Mouse (Mus musculus): ENCODE results near the gene Lmod1.

Gene Lmod1

DNA sequence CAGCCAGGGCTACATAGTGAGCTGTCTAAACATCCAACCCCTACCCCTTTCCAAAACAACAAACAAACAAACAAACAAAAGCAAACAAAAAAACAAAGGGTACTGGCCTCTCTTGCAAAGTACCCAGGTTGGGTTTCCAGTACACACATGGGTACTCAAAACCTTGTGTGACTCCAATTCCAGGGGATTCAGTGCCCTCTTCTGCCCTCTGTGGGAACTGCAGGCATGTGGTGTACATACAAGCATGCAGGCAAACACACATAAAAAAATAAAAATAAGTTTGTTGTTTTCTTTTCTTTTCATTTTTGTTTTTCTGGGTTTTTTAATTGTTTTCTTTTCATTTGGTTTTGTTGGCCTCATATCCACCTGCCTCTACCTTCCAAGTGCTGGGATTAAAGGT, 37.5 kb downstream of the Lmod1 start:
- CTCF ChIA-PET: no interaction called here

DNA sequence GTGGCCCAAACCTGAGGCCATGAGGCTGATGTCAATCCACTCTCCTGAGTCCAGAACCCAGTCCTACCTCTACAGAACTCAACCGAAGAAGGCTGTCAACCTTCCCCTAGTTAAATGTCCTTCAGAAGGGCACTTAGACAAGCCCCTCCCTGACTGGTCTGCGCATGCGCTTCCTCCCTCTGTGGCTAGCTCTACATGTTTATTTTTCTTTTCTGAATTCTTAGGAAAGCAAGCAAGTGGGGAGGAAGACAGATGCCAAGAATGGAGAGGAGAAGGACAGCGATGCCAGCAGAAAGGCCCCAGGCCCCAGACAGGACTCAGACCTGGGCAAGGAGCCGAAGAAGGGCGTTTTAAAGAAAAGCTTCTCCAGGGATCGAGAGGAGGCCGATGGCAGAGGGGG, 38.8 kb downstream of the Lmod1 start:
- CTCF ChIA-PET: no interaction called here

DNA sequence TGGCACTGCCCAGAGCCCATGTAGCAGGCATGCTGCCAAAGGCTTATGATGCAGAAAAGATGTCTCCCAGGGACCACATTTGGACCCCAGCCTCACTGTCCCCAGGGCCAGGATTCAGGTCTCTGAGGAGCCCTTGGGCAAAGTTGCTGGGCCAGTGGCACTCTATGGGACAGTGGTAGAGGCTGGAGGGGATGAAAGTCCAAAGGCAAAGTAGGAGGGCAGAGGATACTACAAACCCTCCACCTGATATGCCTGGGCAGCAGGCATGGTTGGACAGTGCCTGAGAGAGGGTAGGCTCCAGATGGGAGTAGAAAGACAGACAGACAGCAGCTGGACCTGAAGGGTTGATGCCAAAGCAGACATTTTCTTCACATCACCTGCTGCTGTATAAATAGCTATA, 41.8 kb downstream of the Lmod1 start:
- CTCF ChIA-PET: no interaction called here

DNA sequence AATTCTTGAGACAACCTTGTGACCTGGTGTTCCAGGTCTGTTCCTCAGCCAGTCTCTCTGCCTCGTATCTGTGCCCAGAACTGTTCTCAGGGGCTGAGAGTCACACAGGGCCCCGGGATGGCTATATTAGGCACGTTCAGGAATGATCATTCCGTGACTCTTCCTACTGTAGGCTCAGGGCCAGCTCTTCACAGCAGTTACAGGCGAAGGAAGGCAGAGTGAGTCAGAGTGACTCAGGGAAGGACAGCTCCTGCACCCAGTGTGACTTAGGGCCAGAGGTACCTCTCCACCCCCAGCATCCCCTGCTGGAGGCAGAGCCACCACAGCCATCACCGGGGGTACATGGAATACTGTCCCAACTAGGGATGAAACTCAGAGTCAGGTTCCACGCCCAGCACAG, 42.4 kb downstream of the Lmod1 start:
- CTCF ChIA-PET: no interaction called here

DNA sequence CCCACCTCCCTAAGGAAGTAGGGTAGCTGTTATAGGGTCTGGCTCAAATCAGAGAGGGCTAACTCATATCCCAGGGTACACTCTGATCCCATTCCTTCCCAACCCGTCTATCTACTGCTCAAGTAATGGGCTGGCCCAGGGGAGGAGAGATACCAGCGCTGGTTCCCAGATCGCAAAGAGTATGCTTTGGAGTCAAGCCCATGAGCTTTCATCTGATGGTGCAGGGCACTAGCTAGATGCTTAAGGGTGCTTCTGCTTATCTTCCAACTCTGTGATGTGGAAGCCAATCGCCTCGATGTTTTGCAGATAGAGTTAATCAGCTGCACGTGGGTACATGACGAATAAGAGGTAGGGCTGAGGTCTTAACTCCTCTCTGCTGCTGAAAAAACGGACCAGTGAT, 43.0 kb downstream of the Lmod1 start:
- CTCF ChIA-PET: no interaction called here

DNA sequence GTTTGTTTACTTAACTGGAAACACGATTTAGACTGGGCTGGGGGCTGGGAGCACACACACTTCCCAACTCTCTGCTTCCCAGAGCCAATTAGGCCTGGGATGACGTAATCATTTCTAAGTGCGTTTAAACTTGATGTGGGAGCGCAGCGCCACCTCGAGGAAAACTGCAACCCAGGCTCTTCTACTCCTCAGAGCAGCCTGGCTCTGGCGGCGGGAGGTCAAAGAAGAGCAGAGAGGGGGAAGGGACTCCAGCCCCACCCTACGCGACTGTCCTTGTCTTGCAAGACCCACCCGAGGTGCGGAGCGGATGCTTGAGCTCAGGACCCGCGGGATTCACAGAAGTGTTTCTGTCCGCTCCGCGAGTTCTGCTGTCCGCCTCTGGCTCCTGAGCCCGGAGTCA, 43.6 kb downstream of the Lmod1 start:
- CTCF ChIA-PET: no interaction called here

DNA sequence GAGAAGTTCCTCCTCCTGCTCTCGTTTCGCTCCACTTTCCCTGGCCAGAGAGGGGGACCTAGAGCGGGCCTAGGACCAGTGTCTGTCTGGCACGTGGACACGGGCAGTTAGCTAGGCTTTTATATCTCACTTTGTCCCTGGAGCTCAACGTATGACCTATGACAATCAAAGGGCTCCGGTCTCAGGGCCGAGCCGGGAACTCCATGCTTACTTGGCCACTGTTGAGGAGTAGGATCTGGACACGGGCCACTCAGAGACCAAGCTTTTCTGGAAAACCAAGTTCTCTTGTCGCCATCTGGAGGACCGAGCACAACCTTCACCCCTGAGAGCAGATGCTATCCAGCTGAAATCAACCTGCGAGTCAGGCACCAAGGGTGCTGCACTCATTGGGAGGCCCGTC, 44.4 kb downstream of the Lmod1 start:
- CTCF ChIA-PET: no interaction called here

DNA sequence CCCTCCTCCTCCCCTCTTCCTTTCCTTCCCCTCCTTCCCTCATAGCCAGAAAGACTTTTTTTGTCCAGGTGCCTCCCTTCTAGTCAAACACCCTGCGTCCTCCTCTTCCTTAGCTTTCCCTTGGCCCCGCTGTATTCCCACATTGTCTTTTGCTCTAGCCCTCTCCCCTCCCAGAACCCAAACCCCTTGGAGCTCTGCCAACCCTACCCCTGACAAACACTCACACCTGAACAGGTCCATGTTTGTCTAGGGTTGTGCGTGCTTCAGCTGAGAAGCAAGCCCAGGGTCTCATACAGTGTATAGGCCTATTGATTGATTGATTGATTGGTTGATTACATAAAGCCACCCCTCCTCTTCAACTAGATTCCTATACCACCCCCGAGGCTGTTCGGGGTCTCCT, 44.8 kb downstream of the Lmod1 start:
- CTCF ChIA-PET: no interaction called here

DNA sequence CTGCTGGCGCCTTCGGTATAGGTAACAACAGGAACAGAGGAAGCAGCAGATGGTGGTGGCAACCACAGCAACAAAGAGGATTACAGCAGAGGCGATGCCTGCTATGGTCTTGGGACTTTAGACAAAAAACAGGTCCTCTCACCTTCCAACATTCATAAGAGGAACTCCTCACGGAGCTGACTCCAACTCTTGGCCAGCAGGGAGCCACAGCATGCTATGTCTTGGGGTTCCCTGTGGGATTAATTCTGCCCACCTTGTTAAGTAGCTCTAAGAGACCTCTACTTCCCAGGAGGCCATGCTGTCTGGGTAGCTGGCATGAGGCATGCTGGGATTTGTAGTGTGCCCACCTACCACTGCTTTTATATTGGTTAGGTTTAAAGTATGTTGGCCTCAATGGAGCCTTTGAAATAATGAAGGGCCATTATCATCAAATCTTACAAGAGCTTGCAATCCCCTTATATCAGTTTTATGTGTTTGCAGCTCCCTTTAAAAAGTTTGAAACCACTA, 48.6 kb downstream of the Lmod1 start:
- CTCF ChIA-PET: no interaction called here

DNA sequence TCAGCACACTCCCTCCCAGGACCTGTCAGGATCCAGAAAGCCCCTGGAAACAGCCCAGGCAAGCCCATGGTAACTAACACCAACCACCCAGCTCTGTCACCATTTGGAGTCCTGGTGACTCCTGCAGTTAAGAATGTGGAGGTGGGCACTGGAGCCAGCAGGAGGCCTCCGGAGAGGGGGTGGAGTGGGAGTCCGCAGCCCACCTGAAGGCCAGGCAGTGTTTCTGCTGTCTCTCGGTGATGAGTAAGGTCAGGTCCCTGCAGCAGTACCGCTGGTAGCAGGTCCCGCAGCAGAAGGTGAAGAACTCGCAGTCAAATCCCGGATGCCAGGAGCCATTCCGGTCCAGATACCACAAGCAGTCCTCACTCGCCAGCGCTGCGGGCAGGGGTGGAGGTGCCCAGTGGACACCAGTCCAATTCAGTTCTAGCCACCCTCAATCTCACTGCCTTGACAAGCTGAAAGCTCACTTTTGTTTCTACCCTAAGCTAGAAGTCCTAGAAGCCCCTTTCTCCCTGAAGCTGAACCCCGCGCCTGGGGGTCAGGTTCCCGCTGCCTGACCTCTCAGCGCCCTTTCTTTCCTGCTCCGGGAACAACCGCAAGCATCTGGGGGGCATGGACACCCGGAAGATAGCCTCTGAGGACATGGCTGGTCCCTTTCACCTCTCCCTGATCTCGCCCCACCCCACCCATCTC, 49.7 kb downstream of the Lmod1 start:
- CTCF ChIA-PET: interaction anchor here (0.6 kb wide), 1 partner anchor 650 kb away, joined by 3 read pairs; no protein-coding TSS in a partner anchor

DNA sequence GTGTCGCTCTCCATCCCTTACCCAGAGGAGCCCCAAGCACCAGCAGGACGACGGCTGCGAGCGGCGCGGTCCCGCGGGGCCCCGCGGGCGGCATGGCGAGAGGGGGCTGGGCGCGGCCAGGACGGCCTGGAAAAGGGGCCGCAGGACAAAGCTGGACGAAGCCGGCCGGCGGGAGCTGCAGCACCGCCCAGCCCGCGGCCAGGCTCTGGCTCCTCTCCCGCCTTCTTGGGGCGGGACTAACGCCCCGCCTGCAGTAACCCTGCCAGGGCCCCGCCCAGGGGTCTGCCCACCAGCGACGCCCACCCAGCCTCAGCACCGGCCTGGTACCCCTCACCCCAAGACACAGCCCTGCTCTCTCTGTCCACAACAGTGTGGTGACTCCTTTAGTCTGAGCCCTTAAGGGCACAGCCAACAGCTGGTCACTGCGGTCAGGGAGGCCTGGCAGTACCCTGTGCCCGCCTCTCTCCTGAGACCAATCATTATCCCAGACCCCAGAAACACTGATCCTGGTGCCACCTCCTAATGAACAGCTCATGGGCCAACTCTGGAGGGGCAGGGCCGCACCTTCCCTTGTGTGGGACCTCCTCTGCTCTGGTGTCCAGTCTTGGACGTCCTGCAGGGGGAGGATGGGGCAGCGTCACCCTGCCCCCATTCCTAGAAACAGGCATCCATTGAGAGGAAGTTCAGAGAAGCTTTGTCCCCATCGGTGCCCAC, 50.4 kb downstream of the Lmod1 start, which contains the start of gene Shisa4:
Gene Shisa4 (minus strand): TSS at position 370 of the 714 bp plus-strand sequence.
- CTCF ChIA-PET: interaction anchor here (0.6 kb wide), 1 partner anchor 1103 kb away, joined by 4 read pairs; no protein-coding TSS in a partner anchor

DNA sequence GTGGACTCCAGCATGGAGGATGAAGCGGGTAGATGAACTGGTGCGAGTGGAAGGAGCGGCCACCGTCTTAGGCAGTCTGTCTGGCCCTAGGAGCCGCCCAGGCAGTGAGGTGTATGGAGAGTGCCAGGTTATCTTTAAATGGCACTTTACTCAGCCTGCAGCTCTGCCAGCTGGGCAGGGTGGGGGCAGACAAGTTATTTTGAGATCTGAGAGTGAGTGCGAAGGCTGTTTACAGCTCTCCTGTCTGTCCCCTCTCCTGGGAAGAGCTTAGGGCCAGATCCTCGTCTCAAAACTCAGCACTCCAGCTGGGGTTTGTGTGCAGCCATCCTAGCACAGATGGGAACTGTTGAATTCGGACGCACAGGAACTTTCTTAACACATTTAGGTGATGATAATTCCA, 54.0 kb downstream of the Lmod1 start:
- CTCF ChIA-PET: no interaction called here

DNA sequence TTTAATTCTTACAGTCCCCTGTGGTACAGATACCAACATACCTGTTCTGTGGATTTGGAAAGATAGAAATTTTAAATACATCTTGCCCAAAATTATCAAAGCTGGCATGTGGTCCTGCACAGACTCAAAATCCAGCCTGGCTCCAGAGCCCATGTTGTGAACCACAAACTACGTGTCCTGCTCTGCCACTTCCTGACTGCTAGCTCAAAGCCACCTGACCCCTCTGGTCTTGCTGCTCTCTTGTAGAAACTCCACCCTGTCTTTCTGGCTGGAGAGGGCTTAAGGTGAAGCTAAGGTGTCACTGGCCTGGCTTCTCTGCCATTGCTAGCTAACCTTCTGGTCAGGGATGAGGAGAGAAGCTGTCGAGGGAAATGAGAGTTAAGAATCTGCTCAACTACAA, 54.4 kb downstream of the Lmod1 start:
- CTCF ChIA-PET: interaction anchor here (0.7 kb wide), 1 partner anchor 709 kb away, joined by 3 read pairs; no protein-coding TSS in a partner anchor

DNA sequence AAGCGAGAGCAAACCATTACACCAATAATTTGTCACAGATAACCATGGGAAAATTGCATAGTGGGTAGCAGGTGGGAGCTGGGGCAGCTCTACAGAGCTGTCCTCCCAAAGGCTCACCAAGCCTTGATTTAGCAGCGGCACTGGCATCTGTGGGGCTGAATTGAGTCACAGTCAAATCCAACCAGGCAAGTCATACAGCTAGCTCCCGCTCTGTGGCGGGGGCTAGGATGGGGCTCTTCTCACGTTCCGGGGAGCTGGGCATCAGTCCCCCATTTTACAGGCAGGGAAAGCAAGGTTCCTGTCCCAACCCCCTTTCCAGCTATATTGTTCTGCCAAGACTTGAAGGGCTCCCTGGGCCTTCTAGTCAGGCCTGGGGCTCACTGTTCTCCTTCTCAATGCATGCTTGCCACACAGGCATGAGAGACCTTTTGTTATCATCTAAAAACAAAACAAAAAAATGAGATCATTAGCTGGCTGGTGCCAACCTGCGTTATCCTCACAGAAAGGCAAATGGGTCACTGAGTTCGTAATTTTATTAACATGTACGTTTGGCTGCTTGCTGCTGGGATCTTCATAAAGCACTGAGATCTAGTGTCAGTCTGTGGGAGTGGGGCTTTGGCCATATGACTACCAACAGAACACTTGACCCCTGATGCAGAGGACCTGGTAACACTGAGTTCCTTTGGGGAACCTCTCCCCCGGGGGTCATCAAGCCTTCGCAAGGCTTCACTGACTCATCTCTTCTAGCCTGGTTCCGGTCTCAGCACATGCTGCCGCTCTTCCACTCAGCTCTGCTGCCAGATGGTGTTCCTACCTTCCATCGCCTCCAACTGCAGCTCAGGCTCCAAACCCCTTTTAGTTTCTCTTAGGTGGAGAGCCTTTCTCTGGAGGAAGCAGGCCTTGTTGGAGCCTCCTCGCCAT, 55.7 kb downstream of the Lmod1 start:
- CTCF ChIA-PET: no interaction called here

DNA sequence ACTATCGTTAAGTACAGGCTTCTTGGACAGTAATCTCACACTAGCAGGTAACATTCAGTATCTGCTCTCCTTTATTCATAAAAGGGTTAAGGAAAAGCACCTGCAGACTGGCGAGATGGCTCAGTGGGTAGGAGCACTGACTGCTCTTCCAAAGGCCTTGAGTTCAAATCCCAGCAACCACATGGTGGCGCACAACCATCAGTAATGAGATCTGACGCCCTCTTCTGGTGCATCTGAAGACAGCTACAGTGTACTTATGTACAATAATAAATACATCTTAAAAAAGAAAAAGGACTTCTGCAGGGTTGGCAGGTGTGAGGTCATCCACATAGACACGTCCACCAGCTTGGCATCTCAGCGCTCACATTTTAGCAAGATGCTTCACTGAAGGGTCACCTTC, 57.0 kb downstream of the Lmod1 start:
- CTCF ChIA-PET: interaction anchor here (0.5 kb wide), 1 partner anchor 393 kb away, joined by 8 read pairs; no protein-coding TSS in a partner anchor

DNA sequence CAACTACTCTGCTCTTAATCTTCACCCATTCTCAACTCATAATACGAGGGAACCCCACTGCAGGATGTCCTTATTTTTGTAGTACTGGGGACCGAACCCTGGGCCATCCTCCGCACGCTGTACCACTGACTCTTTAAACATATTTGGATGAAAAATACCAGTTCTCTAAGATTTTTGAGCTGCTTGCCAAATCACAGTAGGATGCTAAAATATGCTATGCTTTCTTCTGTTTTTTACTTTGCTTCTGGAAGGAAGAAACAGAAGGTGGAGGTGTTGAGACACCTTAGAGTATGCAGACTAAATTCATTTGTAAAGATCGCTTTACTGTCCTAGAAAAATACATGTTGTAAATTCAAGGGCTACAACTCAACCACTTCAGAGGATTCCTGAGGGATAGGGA, 59.6 kb downstream of the Lmod1 start:
- CTCF ChIA-PET: no interaction called here

DNA sequence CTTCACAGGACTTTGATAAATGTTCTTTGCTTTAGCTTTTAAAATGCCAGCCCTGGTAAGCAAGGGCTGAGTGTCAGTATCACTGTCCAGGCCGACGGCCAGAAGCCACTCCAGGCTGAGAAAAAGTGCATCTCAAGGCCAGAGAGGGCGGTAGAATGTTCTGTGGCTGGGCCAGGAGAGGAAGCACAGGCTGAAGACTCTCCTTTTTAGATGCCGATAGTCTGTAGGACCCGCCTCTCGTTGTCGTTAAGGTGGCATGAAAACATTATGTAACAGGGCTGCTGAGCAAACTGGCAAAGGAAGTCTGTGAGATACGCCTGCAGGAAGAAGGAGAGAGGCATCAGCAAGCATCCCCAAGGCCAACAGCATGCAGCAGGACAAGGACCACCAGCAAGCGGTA, 60.6 kb downstream of the Lmod1 start:
- CTCF ChIA-PET: no interaction called here

DNA sequence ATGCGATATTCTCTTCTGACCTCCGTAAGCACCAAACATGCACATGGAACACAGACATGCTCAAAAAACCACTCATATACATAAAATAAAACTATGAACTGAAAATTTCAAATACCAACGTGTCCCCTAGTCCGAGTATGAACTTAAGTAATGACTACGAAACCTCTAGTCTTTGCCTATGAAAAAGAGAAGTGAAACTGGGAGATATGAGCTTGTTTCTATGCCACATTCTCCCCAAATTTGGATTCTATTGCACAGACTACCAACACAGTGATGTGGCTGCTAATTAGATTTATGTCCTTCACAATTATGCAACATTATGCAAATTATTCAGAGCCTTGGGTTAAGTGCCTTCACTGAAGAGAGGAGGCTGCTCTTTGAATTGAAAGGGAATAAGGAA, 74.9 kb downstream of the Lmod1 start:
- CTCF ChIA-PET: no interaction called here

DNA sequence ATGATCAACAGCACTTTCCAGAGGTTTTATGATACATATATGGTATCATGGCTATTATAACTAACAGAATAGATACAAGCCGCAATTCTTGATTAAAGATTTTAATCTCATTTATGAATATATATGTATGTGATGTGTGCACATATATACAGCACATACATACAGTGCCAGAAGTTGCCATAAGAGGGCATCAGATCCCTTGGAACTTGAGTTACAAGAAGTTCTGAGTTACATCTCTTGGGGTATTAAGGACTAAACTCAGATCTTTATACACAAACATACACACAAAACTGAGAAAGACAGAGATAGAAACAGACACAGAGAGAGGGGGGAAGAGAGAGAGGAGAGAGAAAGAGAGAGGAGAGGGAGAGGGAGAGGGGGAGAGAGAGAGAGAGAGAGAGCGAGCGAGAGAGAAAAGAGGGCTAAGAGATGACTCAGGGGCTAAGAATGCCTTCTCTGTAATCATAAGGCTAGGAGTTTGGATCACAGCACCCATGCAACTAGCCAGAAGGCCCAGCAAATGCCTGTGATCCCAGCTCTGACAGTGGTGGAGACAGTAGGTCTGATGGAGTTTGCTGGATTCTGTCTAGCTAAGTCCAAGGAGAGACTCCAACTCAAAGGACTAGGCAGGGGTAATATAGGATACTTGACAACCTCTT, 77.0 kb downstream of the Lmod1 start:
- CTCF ChIA-PET: no interaction called here

DNA sequence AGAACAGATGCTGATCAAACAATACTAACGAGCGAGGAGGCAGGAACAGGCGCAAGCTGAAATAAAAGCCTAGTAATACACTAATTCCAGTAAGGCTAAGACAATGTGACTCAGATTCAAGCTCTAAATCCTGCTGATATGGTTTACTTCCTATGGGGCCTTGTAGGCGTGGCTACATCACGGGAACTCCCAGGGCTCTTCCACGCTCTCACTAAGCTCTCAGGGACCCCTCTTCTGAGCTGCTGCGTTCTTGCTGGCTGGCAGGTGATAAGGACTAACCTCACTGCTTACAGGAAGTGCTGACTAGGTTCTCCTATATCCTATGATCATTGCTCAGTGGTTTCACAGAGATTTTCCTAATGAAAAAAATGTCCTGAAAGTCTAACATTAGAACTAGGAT, 80.7 kb downstream of the Lmod1 start:
- CTCF ChIA-PET: interaction anchor here (0.6 kb wide), 1 partner anchor 945 kb away, joined by 3 read pairs; no protein-coding TSS in a partner anchor

DNA sequence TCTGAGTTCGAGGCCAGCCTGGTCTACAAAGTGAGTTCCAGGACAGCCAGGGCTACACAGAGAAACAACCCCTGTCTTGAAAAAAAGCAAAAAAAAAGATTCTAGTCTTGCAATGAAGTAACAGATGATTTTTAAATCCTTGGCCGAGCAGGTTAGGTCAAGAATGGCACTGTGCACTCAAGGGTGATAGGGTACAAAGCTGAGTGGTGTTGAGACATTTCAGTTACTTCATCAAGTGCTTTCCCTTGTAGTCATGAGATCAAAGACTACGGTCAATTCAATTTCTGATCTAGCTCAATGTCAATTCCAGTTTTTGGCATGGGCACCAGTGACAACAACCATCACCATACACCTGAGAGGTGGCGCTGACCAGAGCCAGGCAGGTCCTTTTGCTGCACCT, 84.4 kb downstream of the Lmod1 start:
- CTCF ChIA-PET: no interaction called here

DNA sequence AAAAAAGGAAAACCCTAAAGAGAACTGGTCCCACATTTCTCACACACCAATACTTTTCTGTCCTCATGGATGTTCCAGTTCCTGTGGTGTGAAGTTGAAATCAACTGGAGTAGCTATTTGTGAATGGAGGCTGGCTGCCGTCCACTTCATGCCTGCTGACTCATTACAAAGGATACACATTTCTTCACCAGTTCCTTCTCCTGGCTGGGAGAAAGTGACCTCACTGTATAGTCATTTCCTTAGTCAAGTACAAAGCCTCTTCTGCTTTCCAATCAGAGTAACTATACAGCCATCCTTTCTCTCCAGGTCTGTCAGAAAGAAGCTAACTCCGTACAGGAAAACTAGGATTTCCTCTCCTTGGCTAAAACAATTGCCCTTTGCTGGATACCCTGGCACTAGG, 86.4 kb downstream of the Lmod1 start:
- CTCF ChIA-PET: no interaction called here

All from spleen, embryonic (tissue).